Mouse (Mus musculus): ENCODE measurements at regions not wholly inside any gene's neighbourhood (a gene's known extent, or its start where the extent isn't known, plus 50 kb on each side); places are given as distances from the start of the nearest gene placed in this dataset.

DNA sequence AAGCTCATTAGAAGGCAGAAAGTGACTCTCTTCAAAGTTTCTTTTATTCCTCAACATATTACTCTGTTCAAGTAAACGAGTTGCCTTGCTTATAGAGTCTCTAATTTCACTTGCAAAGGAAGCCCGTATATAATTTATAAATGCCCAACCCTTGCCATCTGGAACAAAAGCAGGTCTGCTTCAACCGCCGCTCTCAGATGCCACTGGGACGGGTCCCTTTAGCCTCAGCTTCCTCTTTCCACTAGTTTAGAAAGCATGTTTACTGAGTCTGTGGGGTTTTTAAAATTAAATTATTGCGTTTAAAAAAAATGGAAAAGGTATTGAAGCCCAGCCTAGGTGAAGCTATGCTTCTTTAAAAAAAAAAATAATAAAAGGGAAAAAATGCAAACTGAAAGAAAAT, 111.4 kb upstream of the Bmper start:
- Histone ChIP-seq H3K9me3 (replicated peaks; ENCODE audit: control insufficient read depth, low read length) (no peaks in the 10 kb centered on the region), H3K9ac (ENCODE audit: low read length) (no peak overlapping the region), H3K4me3 (ENCODE audit: low read length) (no peak overlapping the region), H3K27me3 (ENCODE audit: control insufficient read depth, insufficient read depth, low read length) (no peaks in the 10 kb centered on the region), H3K4me2 (ENCODE audit: low read depth, low read length) (no peak overlapping the region), H3K4me1 (ENCODE audit: control insufficient read depth, insufficient read depth, low read length) (peaks cover 5% of the 10 kb centered on the region), H3K36me3 (ENCODE audit: control insufficient read depth, insufficient read depth) (no peaks in the 10 kb centered on the region), H3K27ac (ENCODE audit: low read length) (no peak overlapping the region)
- ATAC-seq (replicated peaks; ENCODE audit: extremely low read depth, insufficient read depth, low FRiP score) = no peak
- 76% methylated on average over 6 of the region's 6 CpGs for WGBS

DNA sequence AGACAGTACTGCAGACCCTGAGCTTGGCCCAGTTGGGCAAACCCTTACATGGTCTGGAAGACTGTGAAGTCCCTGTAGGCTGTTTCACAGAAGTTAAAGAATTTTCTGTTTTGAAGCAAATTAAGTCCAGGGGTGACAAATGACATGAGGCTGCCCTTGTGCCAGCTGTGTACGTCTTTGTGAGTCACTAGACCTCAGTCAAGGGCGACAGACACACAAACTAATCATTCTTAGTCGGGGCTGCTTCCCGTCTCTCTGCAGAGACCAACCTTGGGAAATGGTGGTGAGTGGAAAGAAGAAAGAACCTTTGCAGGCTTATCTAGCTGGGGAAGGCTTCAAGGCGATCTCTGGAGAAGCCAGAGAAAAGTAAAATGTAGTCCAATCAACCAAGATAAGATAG, 107.8 kb upstream of the Bmper start:
- Histone ChIP-seq H3K4me2 (ENCODE audit: low read depth, low read length) (no peak overlapping the region), H3K9me3 (replicated peaks; ENCODE audit: control insufficient read depth, low read length) (no peaks in the 10 kb centered on the region), H3K4me1 (ENCODE audit: control insufficient read depth, insufficient read depth, low read length) (peaks cover 5% of the 10 kb centered on the region), H3K27me3 (ENCODE audit: control insufficient read depth, insufficient read depth, low read length) (no peaks in the 10 kb centered on the region), H3K9ac (ENCODE audit: low read length) (no peak overlapping the region), H3K36me3 (ENCODE audit: control insufficient read depth, insufficient read depth) (no peaks in the 10 kb centered on the region), H3K4me3 (ENCODE audit: low read length) (no peak overlapping the region), H3K27ac (ENCODE audit: low read length) (no peak overlapping the region)
- no peak for ATAC-seq (replicated peaks; ENCODE audit: extremely low read depth, insufficient read depth, low FRiP score)
- 35% methylated on average over 5 of the region's 5 CpGs for WGBS

DNA sequence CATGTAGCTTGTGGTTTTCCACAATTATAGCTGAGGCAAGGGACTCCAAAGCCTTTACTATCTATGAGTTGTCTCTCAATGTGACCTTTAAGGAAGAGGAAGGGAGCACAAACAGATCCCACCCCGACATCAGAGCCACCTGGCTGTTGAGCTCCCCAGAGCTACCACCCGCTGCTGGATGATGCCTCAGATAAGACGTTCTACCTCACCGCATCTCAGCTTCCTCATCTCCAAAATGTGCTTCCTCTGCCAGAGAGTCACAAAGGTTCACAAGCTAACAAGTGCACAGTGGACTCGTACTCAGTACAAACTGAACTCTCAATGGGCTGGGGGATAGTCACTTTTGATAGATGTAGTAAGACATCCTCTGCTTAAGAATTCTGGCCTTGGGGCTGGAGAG, 107.3 kb upstream of the Bmper start:
- H3K27me3 ChIP-seq (ENCODE audit: control insufficient read depth, insufficient read depth, low read length) = no peaks in the 10 kb centered on the region
- peaks cover 5% of the 10 kb centered on the region for H3K4me1 ChIP-seq (ENCODE audit: control insufficient read depth, insufficient read depth, low read length)
- H3K4me2 ChIP-seq (ENCODE audit: low read depth, low read length) = no peak overlapping the region
- no peak overlapping the region for H3K27ac ChIP-seq (ENCODE audit: low read length)
- H3K9ac ChIP-seq (ENCODE audit: low read length) = no peak overlapping the region
- WGBS = 54% methylated on average over 5 of the region's 5 CpGs
- ATAC-seq (replicated peaks; ENCODE audit: extremely low read depth, insufficient read depth, low FRiP score) = no peak
- H3K9me3 ChIP-seq (replicated peaks; ENCODE audit: control insufficient read depth, low read length) = no peaks in the 10 kb centered on the region
- no peak overlapping the region for H3K4me3 ChIP-seq (ENCODE audit: low read length)
- no peaks in the 10 kb centered on the region for H3K36me3 ChIP-seq (ENCODE audit: control insufficient read depth, insufficient read depth)

DNA sequence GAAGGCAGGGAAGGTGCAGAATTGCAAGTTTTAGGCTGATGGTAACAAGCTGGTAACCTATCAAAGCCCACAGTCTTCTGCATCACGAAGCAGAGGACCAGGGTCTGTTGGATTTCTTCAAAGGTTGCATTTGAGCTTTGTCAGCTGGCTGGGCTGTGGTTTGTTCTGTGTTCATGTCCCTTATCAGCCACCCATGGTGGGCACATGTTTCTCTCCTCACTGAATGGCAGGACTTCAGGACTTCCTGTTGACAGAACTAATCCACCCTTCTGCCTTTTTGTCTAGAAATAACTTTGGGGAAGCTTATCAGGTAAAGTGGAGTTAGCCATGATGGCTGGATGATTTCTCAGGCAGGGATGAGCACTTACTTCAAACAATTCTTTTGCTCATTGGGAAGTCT, 106.6 kb upstream of the Bmper start:
- Histone ChIP-seq H3K4me3 (ENCODE audit: low read length) (no peak overlapping the region), H3K36me3 (ENCODE audit: control insufficient read depth, insufficient read depth) (no peaks in the 10 kb centered on the region), H3K9me3 (replicated peaks; ENCODE audit: control insufficient read depth, low read length) (no peaks in the 10 kb centered on the region), H3K9ac (ENCODE audit: low read length) (no peak overlapping the region), H3K4me2 (ENCODE audit: low read depth, low read length) (no peak overlapping the region), H3K27me3 (ENCODE audit: control insufficient read depth, insufficient read depth, low read length) (no peaks in the 10 kb centered on the region), H3K27ac (ENCODE audit: low read length) (no peak overlapping the region), H3K4me1 (ENCODE audit: control insufficient read depth, insufficient read depth, low read length) (peaks cover 5% of the 10 kb centered on the region)
- ATAC-seq (replicated peaks; ENCODE audit: extremely low read depth, insufficient read depth, low FRiP score) = no peak
- WGBS = 31% methylated on average over 1 of the region's 1 CpGs

DNA sequence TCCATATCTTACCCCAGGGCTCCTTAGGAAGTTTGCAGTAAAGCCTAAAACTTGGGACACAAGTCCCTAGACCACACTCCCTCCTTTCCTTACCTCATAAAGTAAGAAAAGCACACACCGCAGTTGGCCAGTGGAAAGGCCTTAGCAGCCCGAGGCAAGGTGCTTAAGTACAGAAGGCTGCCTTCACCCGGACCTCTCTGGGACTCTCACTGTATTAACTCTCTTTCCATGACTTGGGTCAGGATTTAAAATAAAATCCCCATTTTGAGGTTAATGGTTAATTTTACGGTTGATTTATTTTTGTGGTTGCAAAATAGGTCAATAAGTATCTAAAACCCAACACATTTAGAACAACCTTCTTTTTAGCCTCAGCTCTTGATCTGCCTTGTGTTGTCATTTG, 103.1 kb upstream of the Bmper start:
- Histone ChIP-seq H3K27me3 (ENCODE audit: control insufficient read depth, insufficient read depth, low read length) (no peaks in the 10 kb centered on the region), H3K4me2 (ENCODE audit: low read depth, low read length) (no peak overlapping the region), H3K9ac (ENCODE audit: low read length) (no peak overlapping the region), H3K4me1 (ENCODE audit: control insufficient read depth, insufficient read depth, low read length) (peaks cover 9% of the 10 kb centered on the region), H3K4me3 (ENCODE audit: low read length) (no peak overlapping the region), H3K36me3 (ENCODE audit: control insufficient read depth, insufficient read depth) (no peaks in the 10 kb centered on the region), H3K9me3 (replicated peaks; ENCODE audit: control insufficient read depth, low read length) (no peaks in the 10 kb centered on the region), H3K27ac (ENCODE audit: low read length) (no peak overlapping the region)
- ATAC-seq (replicated peaks; ENCODE audit: extremely low read depth, insufficient read depth, low FRiP score) = no peak
- WGBS = 85% methylated on average over 4 of the region's 4 CpGs

DNA sequence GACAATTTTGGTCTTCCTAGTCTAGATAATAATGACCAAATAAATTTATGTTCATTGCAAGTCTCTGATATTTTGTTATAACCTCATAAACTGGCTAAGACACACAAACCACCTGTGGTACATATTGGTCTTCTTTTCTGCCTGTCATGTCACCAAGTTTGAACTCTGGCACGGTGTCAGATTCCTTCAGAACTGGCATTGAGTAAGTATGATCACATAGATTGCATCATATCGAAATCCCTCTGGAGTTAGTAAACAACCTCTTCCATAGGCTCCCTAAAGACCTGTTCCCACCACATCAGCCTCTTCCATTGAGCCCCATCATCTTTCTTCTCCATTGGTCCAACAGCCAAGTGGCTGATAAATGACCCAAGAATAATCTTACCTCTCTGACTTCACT, 102.1 kb upstream of the Bmper start:
- H3K27ac ChIP-seq (ENCODE audit: low read length) = no peak overlapping the region
- no peak overlapping the region for H3K4me2 ChIP-seq (ENCODE audit: low read depth, low read length)
- H3K4me3 ChIP-seq (ENCODE audit: low read length) = no peak overlapping the region
- ATAC-seq (replicated peaks; ENCODE audit: extremely low read depth, insufficient read depth, low FRiP score) = no peak
- 89% methylated on average over 2 of the region's 2 CpGs for WGBS
- no peaks in the 10 kb centered on the region for H3K27me3 ChIP-seq (ENCODE audit: control insufficient read depth, insufficient read depth, low read length)
- peaks cover 9% of the 10 kb centered on the region for H3K4me1 ChIP-seq (ENCODE audit: control insufficient read depth, insufficient read depth, low read length)
- H3K36me3 ChIP-seq (ENCODE audit: control insufficient read depth, insufficient read depth) = no peaks in the 10 kb centered on the region
- no peak overlapping the region for H3K9ac ChIP-seq (ENCODE audit: low read length)
- H3K9me3 ChIP-seq (replicated peaks; ENCODE audit: control insufficient read depth, low read length) = no peaks in the 10 kb centered on the region

DNA sequence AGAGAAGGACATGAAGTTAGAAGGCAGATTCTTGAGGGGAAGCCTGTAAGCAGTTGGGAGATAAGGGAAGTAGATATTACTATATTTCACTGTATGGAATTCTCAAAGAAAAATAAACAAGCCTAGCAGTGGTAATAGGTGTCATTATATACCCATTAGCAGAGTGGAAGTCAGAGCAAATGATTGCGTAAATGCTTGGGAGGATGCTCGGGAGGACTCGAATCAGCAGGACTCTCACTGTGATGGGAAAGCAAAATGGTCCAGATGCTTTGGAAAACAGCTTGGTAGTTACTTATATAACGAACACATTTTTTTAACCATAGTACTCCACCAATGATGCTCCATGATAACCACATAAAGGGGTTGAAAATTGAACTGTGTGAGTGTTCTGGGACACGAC, 100.4 kb upstream of the Bmper start:
- H3K36me3 ChIP-seq (ENCODE audit: control insufficient read depth, insufficient read depth) = no peaks in the 10 kb centered on the region
- peaks cover 4% of the 10 kb centered on the region; the same call in 1 of the 2 replicates for H3K4me1 ChIP-seq (ENCODE audit: control insufficient read depth, insufficient read depth, low read length)
- H3K9me3 ChIP-seq (replicated peaks; ENCODE audit: control insufficient read depth, low read length) = no peaks in the 10 kb centered on the region
- 78% methylated on average over 5 of the region's 5 CpGs for WGBS
- H3K4me2 ChIP-seq (ENCODE audit: low read depth, low read length) = no peak overlapping the region
- H3K27me3 ChIP-seq (ENCODE audit: control insufficient read depth, insufficient read depth, low read length) = no peaks in the 10 kb centered on the region
- no peak overlapping the region for H3K9ac ChIP-seq (ENCODE audit: low read length)
- no peak for ATAC-seq (replicated peaks; ENCODE audit: extremely low read depth, insufficient read depth, low FRiP score)
- no peak overlapping the region for H3K4me3 ChIP-seq (ENCODE audit: low read length)
- H3K27ac ChIP-seq (ENCODE audit: low read length) = no peak overlapping the region

DNA sequence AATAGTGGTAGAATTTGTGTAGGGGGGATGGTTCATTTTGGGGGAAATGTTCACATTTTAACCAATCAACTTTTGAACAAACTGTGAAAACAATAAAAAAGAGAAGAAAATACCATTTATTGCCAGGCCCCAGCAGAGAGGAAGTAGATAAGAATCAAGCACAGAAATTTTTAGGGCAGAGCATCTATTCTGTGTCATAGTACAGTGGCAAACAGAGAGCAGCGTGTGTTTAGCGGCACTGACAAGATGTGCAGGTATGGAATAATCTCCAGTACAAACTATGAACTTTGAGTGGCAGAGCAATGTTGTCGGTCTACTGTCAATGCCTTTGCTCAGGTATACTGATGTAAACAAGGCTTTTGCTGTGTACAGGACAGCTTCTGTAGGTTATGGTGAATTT, 99.4 kb upstream of the Bmper start:
- H3K4me3 ChIP-seq (ENCODE audit: low read length) = no peak overlapping the region
- H3K4me1 ChIP-seq (ENCODE audit: control insufficient read depth, insufficient read depth, low read length) = peaks cover 4% of the 10 kb centered on the region; the same call in 1 of the 2 replicates
- no peak overlapping the region for H3K4me2 ChIP-seq (ENCODE audit: low read depth, low read length)
- H3K36me3 ChIP-seq (ENCODE audit: control insufficient read depth, insufficient read depth) = no peaks in the 10 kb centered on the region
- no peaks in the 10 kb centered on the region for H3K9me3 ChIP-seq (replicated peaks; ENCODE audit: control insufficient read depth, low read length)
- no peak overlapping the region for H3K27ac ChIP-seq (ENCODE audit: low read length)
- no peak for ATAC-seq (replicated peaks; ENCODE audit: extremely low read depth, insufficient read depth, low FRiP score)
- no peaks in the 10 kb centered on the region for H3K27me3 ChIP-seq (ENCODE audit: control insufficient read depth, insufficient read depth, low read length)
- WGBS = 81% methylated on average over 3 of the region's 3 CpGs
- H3K9ac ChIP-seq (ENCODE audit: low read length) = no peak overlapping the region

DNA sequence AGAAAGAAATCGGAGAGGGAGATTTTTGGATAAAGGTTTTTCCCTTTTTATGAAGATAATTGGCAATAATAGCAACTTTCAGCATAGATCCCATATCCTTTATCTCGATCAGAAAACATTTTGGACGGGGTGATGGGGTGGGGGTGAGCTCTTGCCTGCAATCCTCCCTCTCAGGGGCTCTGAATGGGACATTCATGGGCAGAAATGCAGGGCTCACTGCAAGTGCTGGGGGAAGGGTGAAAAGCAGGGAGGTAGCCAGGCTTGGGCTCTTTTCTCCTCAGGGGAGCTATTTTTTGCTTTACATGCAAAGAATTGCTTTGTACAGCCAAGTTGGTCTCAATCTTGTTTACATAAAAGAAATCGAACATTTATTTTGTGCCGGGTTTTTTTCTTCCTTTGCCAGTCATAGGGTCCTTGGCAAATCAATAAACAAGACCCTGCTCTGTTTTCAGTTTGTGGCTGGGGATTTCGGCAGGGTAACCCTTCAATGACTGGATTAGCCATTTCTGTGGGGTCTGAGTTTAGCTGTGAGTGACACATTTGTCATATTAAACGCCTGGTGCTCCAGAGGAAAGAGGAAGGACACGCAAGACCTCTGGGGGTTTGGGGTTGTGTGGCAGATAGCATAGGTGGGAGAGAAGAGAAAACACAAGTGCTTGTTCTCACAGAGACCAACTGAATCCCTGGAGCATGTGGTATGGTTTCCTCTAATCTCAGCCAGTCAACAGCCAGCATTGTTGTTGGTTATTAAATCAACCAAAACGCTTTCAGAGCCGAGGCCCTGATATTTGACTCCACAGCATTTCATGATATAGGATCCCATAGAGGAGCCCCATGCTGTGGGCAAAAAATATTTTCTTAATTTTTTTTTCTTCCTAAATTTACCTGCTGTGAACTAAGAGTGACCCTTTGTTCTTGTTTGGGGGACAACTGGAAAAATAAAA, 96.8 kb upstream of the Bmper start:
- no peak overlapping the region for H3K27ac ChIP-seq (ENCODE audit: low read length)
- ATAC-seq (replicated peaks; ENCODE audit: extremely low read depth, insufficient read depth, low FRiP score) = no peak

More for the DNA sequence above, 96.8 kb upstream of the Bmper start:
- Histone ChIP-seq H3K4me1 (ENCODE audit: control insufficient read depth, insufficient read depth, low read length) (peaks cover 4% of the 10 kb centered on the region; the same call in 1 of the 2 replicates), H3K9ac (ENCODE audit: low read length) (no peak overlapping the region), H3K4me3 (ENCODE audit: low read length) (no peak overlapping the region), H3K9me3 (replicated peaks; ENCODE audit: control insufficient read depth, low read length) (no peaks in the 10 kb centered on the region), H3K4me2 (ENCODE audit: low read depth, low read length) (no peak overlapping the region), H3K27me3 (ENCODE audit: control insufficient read depth, insufficient read depth, low read length) (no peaks in the 10 kb centered on the region), H3K36me3 (ENCODE audit: control insufficient read depth, insufficient read depth) (no peaks in the 10 kb centered on the region)
- WGBS = 56% methylated on average over 10 of the region's 10 CpGs
